Mouse (Mus musculus) retina, postnatal 7 days (tissue): ENCODE data around the gene Gm49510.

Source experiments
- DNase-seq: peaks from one replicate; pipeline ENCODE4 v3.0.0-alpha.2; 2012; ENCODE audit warnings: low read depth, low spot score

Gene Gm49510

DNA sequence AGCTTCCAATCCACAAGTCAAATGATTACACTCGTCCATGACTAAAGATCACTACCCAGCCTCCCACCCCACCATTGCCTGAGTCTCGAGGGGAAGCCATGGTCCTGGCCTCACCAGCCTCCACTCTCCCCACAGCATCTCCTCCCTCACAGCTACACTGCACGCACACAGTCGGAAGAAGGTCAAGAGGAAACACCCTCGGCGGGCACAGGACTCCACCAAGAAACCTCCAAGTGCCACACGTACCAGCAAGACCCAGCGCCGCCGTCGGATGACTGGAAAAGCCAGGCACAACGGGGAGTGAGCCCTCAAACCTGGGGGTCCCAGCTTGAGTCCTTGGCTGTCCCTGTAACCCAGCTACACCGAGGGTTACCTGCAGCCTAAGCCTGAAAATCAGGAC is 40.9 kb downstream of the Gm49510 start:
- no peak for DNase-seq

DNA sequence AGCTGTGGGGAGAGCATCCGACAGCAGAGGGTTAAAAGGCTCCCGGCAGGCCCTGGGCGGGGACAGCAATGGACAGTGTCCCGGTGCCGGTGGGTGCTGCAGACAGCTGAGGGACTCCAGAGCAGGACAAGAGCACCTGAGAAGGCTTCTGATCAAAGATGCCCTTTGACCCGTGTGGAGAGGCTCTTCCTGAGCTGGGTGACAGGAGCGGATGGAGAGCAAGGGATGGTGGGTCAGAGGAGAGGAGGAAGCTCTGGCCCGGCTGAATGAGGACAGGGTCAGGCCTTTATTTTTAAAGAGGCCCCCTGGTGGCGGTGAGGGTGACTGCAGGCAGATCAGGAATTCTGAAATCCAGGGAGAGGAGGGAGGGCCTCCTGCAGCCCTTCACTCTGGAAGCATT is 43.2 kb downstream of the Gm49510 start:
- peak; percentile 75 for DNase-seq

DNA sequence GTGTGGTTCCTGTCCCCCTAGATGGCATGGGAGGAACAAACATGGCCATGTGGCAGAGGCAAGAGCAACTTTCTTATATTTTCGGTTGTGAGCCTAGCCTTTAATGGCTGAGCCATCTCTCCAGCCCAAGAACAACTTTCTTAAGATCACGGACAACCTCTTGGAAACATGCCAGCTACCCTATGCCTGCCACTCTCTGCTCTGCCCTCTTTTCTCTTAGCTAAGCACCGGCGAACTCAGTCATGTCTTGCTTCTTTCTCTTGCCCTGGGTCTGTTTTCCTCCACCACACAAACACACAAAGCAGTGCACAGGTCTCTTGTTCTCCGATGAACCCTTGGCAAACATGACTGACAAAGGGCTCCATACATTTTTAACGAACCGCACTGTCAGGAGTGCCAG is 46.8 kb downstream of the Gm49510 start:
- no peak for DNase-seq

DNA sequence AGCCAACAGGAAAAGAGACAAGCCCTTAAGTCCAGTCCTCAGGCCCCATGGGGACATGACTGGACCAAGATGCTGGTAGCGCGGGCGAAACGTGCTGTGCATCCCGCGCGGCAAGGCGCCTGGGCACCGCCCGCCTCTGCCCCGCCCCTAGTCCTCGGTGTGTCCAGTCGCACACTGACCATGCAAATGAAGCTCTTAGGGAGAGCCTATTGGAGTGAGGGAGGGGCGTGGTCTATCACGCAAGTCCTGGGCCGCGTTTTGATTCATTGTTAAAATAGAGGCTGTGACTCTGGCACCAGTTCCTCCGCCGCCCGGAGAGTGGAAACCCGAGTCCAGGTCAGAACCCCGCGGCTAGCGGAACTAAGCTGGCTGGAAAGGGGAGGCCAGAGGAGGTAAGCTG is 48.2 kb downstream of the Gm49510 start, which contains the start of gene Triobp:
Gene Triobp (plus strand): TSS at position 68 of the 400 bp plus-strand sequence.
- peak; percentile 79 for DNase-seq

DNA sequence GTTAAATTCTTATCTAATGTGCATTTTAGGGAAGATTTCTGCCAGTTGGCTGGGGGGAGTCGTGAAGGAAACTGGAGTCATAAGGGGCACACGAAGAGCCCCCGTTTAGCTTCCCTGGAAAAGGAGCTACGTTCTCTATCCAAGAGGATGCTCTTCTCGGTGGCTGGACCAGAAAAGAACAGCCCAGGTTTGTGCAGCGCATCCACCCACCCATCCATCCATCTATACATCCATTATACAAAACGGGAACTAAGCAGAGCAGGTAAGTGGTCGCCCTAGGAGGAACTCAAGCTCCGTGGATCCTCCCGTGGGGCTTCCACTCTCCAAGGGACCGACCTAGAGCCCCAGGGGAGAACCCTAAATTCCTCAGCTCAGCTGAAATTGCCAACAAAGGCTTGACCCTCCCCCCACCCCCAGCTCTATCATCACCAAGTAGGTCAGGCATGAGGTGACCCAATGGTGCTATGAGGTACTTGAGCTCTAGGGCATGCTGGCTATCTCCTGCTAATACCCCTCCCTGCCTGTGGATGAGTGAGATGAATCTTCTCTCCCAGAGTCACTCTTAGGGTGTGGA is 48.8 kb downstream of the Gm49510 start:
- no peak for DNase-seq

DNA sequence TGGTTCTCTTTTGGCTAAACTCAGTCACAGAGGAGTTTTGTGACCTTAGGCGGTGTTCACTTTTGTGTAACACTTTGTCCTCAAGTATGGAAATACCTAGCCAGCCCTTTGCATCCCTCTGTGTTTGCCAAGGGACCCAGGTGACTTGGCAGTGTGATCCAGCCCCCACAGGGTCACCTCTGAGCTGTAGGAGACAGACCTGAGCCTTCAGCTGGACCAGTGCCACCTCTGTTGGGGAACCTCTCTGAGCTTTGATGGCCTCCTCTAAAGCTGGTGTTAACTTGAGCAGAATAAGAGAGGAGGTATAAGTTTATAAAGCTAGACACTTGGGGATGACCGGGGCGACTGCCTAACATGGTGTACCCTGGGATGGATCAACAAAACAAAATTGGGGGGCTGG is 49.4 kb downstream of the Gm49510 start:
- DNase-seq, result no peak

DNA sequence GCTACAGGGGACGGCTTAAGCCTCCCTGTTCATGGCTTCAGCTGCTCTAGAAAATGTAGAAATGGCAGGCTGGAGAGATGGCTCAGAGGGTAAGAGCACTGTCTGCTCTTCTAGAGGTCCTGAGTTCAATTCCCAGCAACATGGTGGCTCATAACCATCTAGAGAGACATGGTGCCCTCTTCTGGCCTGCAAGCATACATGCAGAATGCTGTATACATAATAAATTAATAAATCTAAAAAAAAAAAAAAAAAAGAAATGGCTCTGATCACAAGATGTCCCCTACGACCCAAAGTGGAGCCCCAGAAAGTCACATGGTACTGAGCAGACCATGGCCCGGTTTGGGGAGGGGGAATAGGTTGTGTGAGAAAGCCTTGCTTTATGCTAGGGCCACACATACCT is 56.2 kb downstream of the Gm49510 start:
- no peak for DNase-seq

DNA sequence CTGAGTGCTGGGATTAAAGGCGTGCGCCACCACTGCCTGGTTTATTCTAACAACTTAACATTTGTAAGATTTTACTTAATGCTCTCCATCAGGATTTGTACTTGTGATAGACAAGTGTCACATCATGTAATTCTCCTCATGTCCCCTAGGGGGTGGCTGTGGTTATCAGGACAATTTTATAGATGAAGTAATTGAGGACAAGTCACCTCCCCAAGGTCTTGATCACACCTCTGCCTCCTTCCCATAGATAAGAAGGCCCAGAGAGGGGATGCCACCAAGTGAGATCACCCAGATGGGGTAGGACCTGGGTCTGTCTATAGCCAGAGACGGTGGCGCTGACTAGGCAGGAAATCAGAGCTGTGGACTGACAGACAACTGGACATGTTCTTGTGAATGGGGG is 56.9 kb downstream of the Gm49510 start:
- DNase-seq, result no peak

DNA sequence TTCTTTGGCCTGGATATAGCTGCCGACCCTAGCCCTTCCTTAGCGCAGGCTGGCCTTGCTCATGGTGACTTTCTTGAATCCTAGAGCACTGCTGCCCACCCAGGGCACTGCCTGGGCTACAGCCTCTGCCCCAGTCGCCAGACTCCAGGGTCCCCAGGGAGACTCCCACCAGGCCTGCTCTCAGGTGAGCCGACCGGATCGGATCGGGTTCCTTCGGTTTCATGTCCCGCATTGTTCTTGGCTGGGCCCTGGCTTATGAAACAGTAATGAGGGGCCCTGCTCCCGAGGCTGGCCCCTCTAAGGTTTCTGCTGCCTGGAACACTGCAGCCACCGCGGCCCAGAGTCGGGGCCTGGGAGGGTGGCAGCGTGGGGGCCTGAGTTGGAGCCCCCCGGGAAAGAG is 57.6 kb downstream of the Gm49510 start:
- DNase-seq, result no peak

DNA sequence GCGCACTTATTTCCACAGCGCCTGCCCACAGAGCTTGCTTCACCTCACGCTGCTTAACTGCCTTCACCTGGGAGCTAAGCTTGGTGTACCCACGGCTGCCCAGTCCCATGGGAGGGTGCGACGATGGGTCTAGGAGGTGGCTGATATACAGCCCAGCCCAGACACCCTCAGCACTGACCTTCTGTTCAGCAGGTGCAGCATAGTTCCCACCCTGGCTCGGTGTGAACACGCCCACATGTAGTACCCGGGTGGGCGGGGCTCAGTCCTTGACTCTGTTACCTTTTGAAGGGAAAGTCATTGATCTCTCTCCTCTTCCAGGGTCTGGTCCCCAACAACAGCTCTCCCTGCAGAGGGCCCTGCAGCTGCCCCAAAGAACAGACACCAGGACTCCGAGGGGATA is 60.1 kb downstream of the Gm49510 start:
- no peak for DNase-seq

DNA sequence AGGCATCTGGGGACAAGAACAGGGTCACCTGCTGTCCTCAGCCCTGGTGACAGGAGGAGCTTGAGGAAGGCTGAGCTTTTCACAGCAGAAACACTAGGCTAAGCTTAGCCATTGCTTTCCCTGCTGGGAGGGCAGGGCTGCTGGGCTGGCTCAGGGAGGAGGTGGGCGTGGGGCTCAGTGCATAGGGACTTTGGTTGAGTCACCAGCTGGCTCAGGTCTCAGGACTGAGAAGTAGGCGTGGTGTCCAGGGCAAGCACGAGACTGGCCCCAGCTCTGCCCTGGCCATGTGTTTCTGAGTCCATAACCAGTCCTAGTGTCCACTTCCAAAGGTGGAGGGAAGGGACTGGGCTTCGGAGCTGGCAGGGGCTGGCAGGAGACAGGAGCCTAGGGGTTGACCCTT is 60.6 kb downstream of the Gm49510 start:
- no peak for DNase-seq

DNA sequence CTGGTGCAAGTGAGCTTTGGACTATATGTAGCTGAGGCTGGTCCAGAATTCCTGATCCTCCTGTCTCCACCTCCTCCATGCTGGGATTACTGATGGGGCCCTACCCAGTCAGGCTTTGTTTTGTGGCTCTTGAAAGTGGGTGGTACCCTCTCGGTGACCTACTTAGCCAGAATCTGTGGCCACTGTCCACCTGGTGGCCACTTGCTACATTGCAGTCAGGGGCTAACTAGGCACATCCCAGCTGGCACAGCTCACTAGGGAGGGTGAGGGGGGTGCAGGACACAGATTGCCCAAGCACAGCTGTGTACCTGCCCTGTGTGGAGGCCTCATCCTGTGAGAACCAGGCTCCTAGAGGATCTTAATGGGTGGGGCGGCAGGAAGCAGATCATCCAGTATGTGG is 63.4 kb downstream of the Gm49510 start:
- DNase-seq, result peak; percentile 95
